Mouse (Mus musculus) G1E (cell line): ENCODE measurements around the gene Otud7b.

Experiments
- CTCF ChIP-seq: IDR thresholded peaks from 2 replicates; pipeline ENCODE4 v1.5.1; 2012; ENCODE audit warnings: low read depth, low read length, inconsistent platforms, mixed read lengths
- GATA1 ChIP-seq: IDR thresholded peaks from 2 replicates; pipeline ENCODE4 v1.6.1; 2012; ENCODE audit warnings: borderline replicate concordance, low read length, inconsistent platforms, mixed read lengths
- GATA2 ChIP-seq: IDR thresholded peaks from 2 replicates; pipeline ENCODE4 v1.6.1; 2012; ENCODE audit warnings: low read depth, low read length, inconsistent platforms, borderline replicate concordance

DNA sequence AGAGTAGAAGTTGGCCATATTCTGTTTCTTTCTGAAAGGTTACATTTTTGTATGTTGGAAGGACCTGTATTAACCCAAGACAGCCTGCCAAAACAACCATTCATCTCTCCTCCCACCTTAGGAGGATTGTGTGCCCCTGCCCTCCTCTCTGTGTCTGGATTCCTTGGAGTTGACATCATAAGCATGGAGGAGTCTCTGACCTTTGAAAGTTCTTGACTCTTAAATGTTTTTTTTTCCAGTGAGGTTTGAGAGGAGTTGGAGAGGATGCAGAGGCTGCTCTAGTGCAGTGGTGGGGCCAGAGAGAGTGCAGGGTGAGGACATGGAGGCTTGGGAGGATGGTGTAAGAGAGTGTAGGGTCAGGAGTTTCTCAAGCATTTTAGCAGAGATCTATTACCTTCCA, 23.8 kb downstream of the Otud7b start:
- TF ChIP-seq GATA1 (no peak), CTCF (no peak), GATA2 (no peak)
